In genomic region chr17:85987531-85987930, GRCm38 (mm10) we compare ENCODE assay signal across 21 mouse cellular contexts.
DNase-seq lines count a peak whose midpoint lies in the region; ATAC-seq lines count a peak whose summit lies in the region.
"Had no signal": no experiment of that assay in that cellular context is flagged by ENCODE, and none has a peak within 500 bp of the region (broad histone marks: within the 10 kb centered on the region; RNA-seq: fewer than 3 reads in every experiment).

No protein-coding gene starts in this region.

- H3K4me1 ChIP-seq in embryonic facial prominence, embryonic 12.5 days: peaks cover 58% of the 10 kb centered on the region
- peaks cover 61% of the 10 kb centered on the region for H3K4me1 ChIP-seq in embryonic facial prominence, embryonic 10.5 days
- H3K4me1 ChIP-seq in kidney, embryonic 14.5 days (ENCODE audit: control insufficient read depth, insufficient read depth, low read length): 0 out of 2 replicates have a peak, but pooled peaks cover 5% of the 10 kb centered on the region
- H3K4me1 ChIP-seq: forebrain, embryonic 15.5 days had no signal

- no peak overlapping the region for H3K4me3 ChIP-seq in embryonic facial prominence, embryonic 12.5 days
- H3K4me3 ChIP-seq in embryonic facial prominence, embryonic 10.5 days: no peak overlapping the region
- H3K4me3 ChIP-seq in kidney, embryonic 14.5 days (ENCODE audit: low read length): no peak overlapping the region
- H3K4me3 ChIP-seq: erythroblast, embryonic 14.5 days; forebrain, embryonic 15.5 days; heart, embryonic 13.5 days; hindbrain, embryonic 12.5 days had no signal

- 53% methylated on average over 4 of the region's 4 CpGs for WGBS in embryonic facial prominence, embryonic 12.5 days
- WGBS in embryonic facial prominence, embryonic 10.5 days: 67% methylated on average over 4 of the region's 4 CpGs
- 37% methylated on average over 4 of the region's 4 CpGs for WGBS in kidney, embryonic 14.5 days

- no peak overlapping the region for H3K4me2 ChIP-seq in embryonic facial prominence, embryonic 12.5 days (replicated peaks)
- H3K4me2 ChIP-seq in kidney, embryonic 14.5 days (replicated peaks; ENCODE audit: low read depth, low read length): no peak overlapping the region
- H3K4me2 ChIP-seq: forebrain, embryonic 15.5 days; heart, embryonic 13.5 days; hindbrain, embryonic 12.5 days had no signal

- no peaks in the 10 kb centered on the region; the same call in 1 of the 2 replicates for H3K36me3 ChIP-seq in embryonic facial prominence, embryonic 12.5 days
- H3K36me3 ChIP-seq in embryonic facial prominence, embryonic 10.5 days (replicated peaks): peaks cover 26% of the 10 kb centered on the region
- no peaks in the 10 kb centered on the region for H3K36me3 ChIP-seq in kidney, embryonic 14.5 days (ENCODE audit: control insufficient read depth, insufficient read depth, low read length)
- H3K36me3 ChIP-seq: forebrain, embryonic 15.5 days; hindbrain, embryonic 12.5 days had no signal

- H3K9ac ChIP-seq in embryonic facial prominence, embryonic 12.5 days: no peak overlapping the region
- no peak overlapping the region for H3K9ac ChIP-seq in kidney, embryonic 14.5 days (ENCODE audit: low read depth, low read length)
- H3K9ac ChIP-seq: forebrain, embryonic 15.5 days; heart, embryonic 13.5 days; hindbrain, embryonic 12.5 days had no signal

- no peaks in the 10 kb centered on the region for H3K27me3 ChIP-seq in embryonic facial prominence, embryonic 12.5 days
- H3K27me3 ChIP-seq in embryonic facial prominence, embryonic 10.5 days (replicated peaks; ENCODE audit: low read depth, poor library complexity, severe bottlenecking): no peaks in the 10 kb centered on the region
- H3K27me3 ChIP-seq in kidney, embryonic 14.5 days (ENCODE audit: control insufficient read depth, insufficient read depth, low read length): no peaks in the 10 kb centered on the region
- H3K27me3 ChIP-seq: forebrain, embryonic 15.5 days; heart, embryonic 13.5 days; hindbrain, embryonic 12.5 days had no signal

- DNase-seq in embryonic facial prominence, embryonic 10.5 days (ENCODE audit: low spot score): no peak
- DNase-seq in kidney, postnatal 4 days: no peak
- peak; percentile 8 for DNase-seq in layer of hippocampus, adult 11-12 months (ENCODE audit: low spot score)
- no peak for DNase-seq in layer of hippocampus, postnatal 10 days (ENCODE audit: low spot score in 2 of 2)
- peak; percentile 58 for DNase-seq in brain, adult 2 months (ENCODE audit: low read depth, low spot score)
- DNase-seq: adrenal gland, postnatal 10 days; B cell, adult 2 months; cerebellum, adult 11-12 months; cerebellum, adult 9-10 months; cerebellum, postnatal 25 days; gastrocnemius, postnatal 14 days; heart, postnatal 36 days had no signal

- no peak for ATAC-seq in embryonic facial prominence, embryonic 12.5 days (ENCODE audit: insufficient number of reproducible peaks, insufficient read depth, low FRiP score, low TSS enrichment)
- peak; percentile 50 for ATAC-seq in kidney, embryonic 14.5 days (ENCODE audit: low FRiP score, low TSS enrichment)
- ATAC-seq: CD4-positive, CD25-positive, alpha-beta regulatory T cell, adult 4 months; forebrain, embryonic 15.5 days; hindbrain, embryonic 16.5 days had no signal

- peak overlapping the region; percentile 5; the same call in 1 of the 2 replicates for H3K27ac ChIP-seq in embryonic facial prominence, embryonic 12.5 days
- H3K27ac ChIP-seq in embryonic facial prominence, embryonic 10.5 days (replicated peaks): no peak overlapping the region
- peak overlapping the region; percentile 85; the same call in 1 of the 2 replicates for H3K27ac ChIP-seq in kidney, embryonic 14.5 days (ENCODE audit: low read depth, low read length)
- H3K27ac ChIP-seq: forebrain, embryonic 15.5 days; heart, embryonic 13.5 days; hindbrain, embryonic 12.5 days had no signal

- no peaks in the 10 kb centered on the region for H3K9me3 ChIP-seq in embryonic facial prominence, embryonic 12.5 days
- H3K9me3 ChIP-seq in embryonic facial prominence, embryonic 10.5 days: no peaks in the 10 kb centered on the region
- H3K9me3 ChIP-seq in kidney, embryonic 14.5 days (ENCODE audit: control insufficient read depth, low read length): no peaks in the 10 kb centered on the region
- H3K9me3 ChIP-seq: forebrain, embryonic 15.5 days; G1E; heart, embryonic 13.5 days; hindbrain, embryonic 12.5 days had no signal

Comparison
In these comparisons a context has a peak if more than half of its experiments do, and no peak if none do; other contexts are left out.
1. DNase-seq: peak in layer of hippocampus, adult 11-12 months (single experiment) and brain, adult 2 months (single experiment); none in embryonic facial prominence, embryonic 10.5 days (single experiment), kidney, postnatal 4 days (0 of 2) and layer of hippocampus, postnatal 10 days (0 of 2).